Mouse (Mus musculus) liver, postnatal 0 days (tissue): ENCODE measurements at regions not wholly inside any gene's neighbourhood (a gene's known extent, or its start where the extent isn't known, plus 50 kb on each side); places are given as distances from the start of the nearest gene placed in this dataset.

Experiments
- CTCF ChIP-seq: sonication (generic); IDR thresholded peaks from 2 replicates; pipeline ENCODE4 v1.5.1; 2016; ENCODE audit warnings: antibody characterized with exemption, low read depth
- EP300 ChIP-seq: IDR thresholded peaks from 2 replicates; pipeline ENCODE4 v1.6.1; 2016; ENCODE audit warnings: antibody characterized with exemption, low read depth, mild to moderate bottlenecking

DNA sequence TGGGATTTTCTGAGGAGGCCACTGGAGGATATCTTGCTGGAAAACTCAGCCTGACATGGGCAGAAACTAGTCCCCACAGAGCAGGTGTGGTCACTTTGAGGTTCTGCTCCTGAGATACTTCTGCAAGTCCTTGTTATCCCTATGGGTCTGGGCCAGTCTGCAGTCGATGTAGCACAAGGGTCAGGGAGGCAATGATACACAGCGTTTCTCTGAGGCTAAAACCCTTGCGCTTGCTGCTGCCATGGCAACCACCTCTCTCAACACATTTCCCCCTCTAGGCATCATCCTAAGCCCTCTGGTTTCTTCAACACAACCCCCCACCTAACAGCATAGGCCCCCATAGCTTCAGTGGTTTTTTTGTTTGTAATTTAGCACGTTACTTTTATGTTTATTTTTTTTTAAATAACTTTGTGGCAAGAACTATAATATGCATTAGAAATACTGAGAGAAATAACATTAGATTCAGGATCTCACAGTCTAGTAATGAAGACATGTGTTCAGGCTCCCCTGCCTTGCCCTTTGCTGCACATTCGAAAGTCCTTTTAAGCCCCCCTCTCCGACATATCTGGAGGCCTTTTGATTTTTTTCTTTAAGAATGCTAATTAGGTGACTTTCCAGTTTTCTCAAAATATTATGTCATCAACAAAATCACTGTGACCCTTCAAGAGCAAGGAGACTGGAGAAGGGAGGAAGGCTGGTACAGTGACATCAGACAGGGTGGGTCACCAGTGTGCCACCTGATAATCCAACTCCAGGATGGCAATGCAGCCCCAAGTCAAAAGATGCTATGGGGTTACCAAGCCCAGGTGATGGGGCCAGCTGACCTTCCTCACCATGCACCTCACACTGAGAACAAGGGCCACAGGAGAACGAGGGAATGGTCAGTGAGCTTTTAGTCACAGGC is 483.7 kb upstream of the Atp11b start:
- no peak for TF ChIP-seq CTCF
- no peak for TF ChIP-seq EP300
